Mouse (Mus musculus) midbrain, postnatal 0 days (tissue): ENCODE results near the gene Atp11a. TPM values are rescaled to one million over a fixed set of nuclear protein-coding genes. Genes with fewer than 3 reads are reported as not detected.

Source experiments
- ATAC-seq: fragments of 200-750 bp; cut with Nextera tagmentation; 2 replicates; pipeline ENCODE4 v1.8.0; 2017; ENCODE audit warnings: moderate number of reproducible peaks, mild to moderate bottlenecking, moderate TSS enrichment, moderate library complexity; ENCODE audit not compliant: low FRiP score
- DNase-seq: peaks from one replicate; pipeline ENCODE4 v3.0.0-alpha.2; 2015; ENCODE audit warnings: low spot score
- H3K27ac ChIP-seq: fragments of 300-500 bp; sonication (generic); 2 replicates; pipeline ENCODE4 v1.5.1; 2014; ENCODE audit warnings: low read depth, mild to moderate bottlenecking, low read length, mixed read lengths
- H3K27me3 ChIP-seq: fragments of 300-500 bp; sonication (generic); 2 replicates; pipeline ENCODE4 v1.6.1; 2014; ENCODE audit warnings: low read length, control low read depth, mixed read lengths; ENCODE audit not compliant: insufficient read depth
- H3K36me3 ChIP-seq: fragments of 300-500 bp; sonication (generic); 2 replicates; pipeline ENCODE4 v1.6.1; 2014; ENCODE audit warnings: low read length, control low read depth, mixed read lengths; ENCODE audit not compliant: insufficient read depth
- H3K4me1 ChIP-seq: fragments of 300-500 bp; sonication (generic); 2 replicates; pipeline ENCODE4 v1.6.1; 2014; ENCODE audit warnings: mild to moderate bottlenecking, control low read depth, antibody characterized with exemption, low read length, mixed read lengths; ENCODE audit not compliant: insufficient read depth
- H3K4me2 ChIP-seq: fragments of 300-500 bp; sonication (generic); 2 replicates; pipeline ENCODE4 v1.6.1; 2014; ENCODE audit warnings: low read depth, mild to moderate bottlenecking, low read length, mixed read lengths; ENCODE audit not compliant: poor library complexity, severe bottlenecking
- H3K4me3 ChIP-seq: fragments of 300-500 bp; sonication (generic); 2 replicates; pipeline ENCODE4 v1.5.1; 2014; ENCODE audit warnings: low read depth, mild to moderate bottlenecking, low read length, moderate library complexity
- H3K9ac ChIP-seq: fragments of 300-500 bp; sonication (generic); replicated peaks from 2 replicates; pipeline ENCODE4 v1.6.1; 2014; ENCODE audit warnings: mild to moderate bottlenecking, low read length, moderate library complexity, mixed read lengths; ENCODE audit not compliant: poor library complexity, severe bottlenecking
- H3K9me3 ChIP-seq: fragments of 300-500 bp; sonication (generic); 2 replicates; pipeline ENCODE4 v1.6.1; 2016; ENCODE audit warnings: low read length, control low read depth
- CTCF ChIP-seq: IDR thresholded peaks from 2 replicates; pipeline ENCODE4 v1.5.1; 2016; ENCODE audit warnings: antibody characterized with exemption, mild to moderate bottlenecking
- WGBS: fragments of 180-500 bp; shearing (Covaris S2); extraction: QIAGEN DNeasy Blood & Tissue Kit; methylation state at CpG from one replicate; pipeline ENCODE4 v1.1.7; 2014; 5-methylcytosine and 5-hydroxymethylcytosine counted together
- polyA plus RNA-seq: library from polyadenylated mRNA; unstranded; fragments of >200 nt; fragmentation: Nextera tagmentation; extraction: Ambion mirVana; gene quantifications from 2 replicates; pipeline ENCODE4 v1.2.1, GENCODE M21; 2015
- total RNA-seq: library from RNA; depleted of rRNA; stranded (reverse); fragments of >200 nt; gene quantifications from 2 replicates; pipeline ENCODE4 v1.2.3, GENCODE M21; 2014

The Atp11a gene
- total and polyA plus RNA-seq, 2 experiments from 2014 or later = 13.8 to 45.9 TPM

- WGBS = 69% methylated on average over 4 of the region's 4 CpGs
- DNase-seq (no peak), ATAC-seq (no peak)
- Histone ChIP-seq H3K9me3 (no peaks in the 10 kb centered on the region), H3K27me3 (no peaks in the 10 kb centered on the region), H3K4me3 (no peak overlapping the region), H3K4me1 (no peaks in the 10 kb centered on the region), H3K36me3 (0 out of 2 replicates have a peak, but pooled peaks cover 2% of the 10 kb centered on the region), H3K27ac (no peak overlapping the region), H3K9ac (no peak overlapping the region), H3K4me2 (no peak overlapping the region)
- TF ChIP-seq CTCF = no peak
These were observed 6.8 kb downstream of the Atp11a start for GRCm38 (mm10) chr8:12763565-12764108.

- no peak overlapping the region for H3K27ac ChIP-seq
- H3K4me2 ChIP-seq = no peak overlapping the region
- no peaks in the 10 kb centered on the region for H3K27me3 ChIP-seq
- H3K9me3 ChIP-seq = no peaks in the 10 kb centered on the region
- no peak for ATAC-seq
- no peaks in the 10 kb centered on the region for H3K4me1 ChIP-seq
- 87% methylated on average over 4 of the region's 4 CpGs for WGBS
- H3K9ac ChIP-seq = no peak overlapping the region
- no peak for DNase-seq
- H3K36me3 ChIP-seq = 0 out of 2 replicates have a peak, but pooled peaks cover 2% of the 10 kb centered on the region
- no peak overlapping the region for H3K4me3 ChIP-seq
- no peak for TF ChIP-seq CTCF
These were observed 8.2 kb downstream of the Atp11a start for GRCm38 (mm10) chr8:12764971-12765370.

- H3K9me3 ChIP-seq = no peaks in the 10 kb centered on the region
- no peak for TF ChIP-seq CTCF
- no peak for ATAC-seq
- no peak overlapping the region for H3K27ac ChIP-seq
- no peaks in the 10 kb centered on the region for H3K4me1 ChIP-seq
- no peak overlapping the region for H3K9ac ChIP-seq
- DNase-seq = no peak
- no peak overlapping the region for H3K4me3 ChIP-seq
- WGBS = 96% methylated on average over 3 of the region's 3 CpGs
- H3K27me3 ChIP-seq = no peaks in the 10 kb centered on the region
- H3K4me2 ChIP-seq = no peak overlapping the region
- H3K36me3 ChIP-seq = 0 out of 2 replicates have a peak, but pooled peaks cover 2% of the 10 kb centered on the region
These were observed 10.4 kb downstream of the Atp11a start for GRCm38 (mm10) chr8:12767176-12767575.

- Histone ChIP-seq H3K4me3 (no peak overlapping the region), H3K27ac (no peak overlapping the region), H3K9me3 (no peaks in the 10 kb centered on the region), H3K36me3 (0 out of 2 replicates have a peak, but pooled peaks cover 2% of the 10 kb centered on the region), H3K4me1 (no peaks in the 10 kb centered on the region), H3K9ac (no peak overlapping the region), H3K27me3 (no peaks in the 10 kb centered on the region), H3K4me2 (no peak overlapping the region)
- 87% methylated on average over 6 of the region's 6 CpGs for WGBS
- DNase-seq (no peak), ATAC-seq (no peak)
- TF ChIP-seq CTCF = no peak
These were observed 11.9 kb downstream of the Atp11a start for GRCm38 (mm10) chr8:12768747-12769146.

GRCm38 (mm10) chr8:12769296-12769695 lies 12.5 kb downstream of the Atp11a start:
- ATAC-seq = no peak
- H3K36me3 ChIP-seq = 0 out of 2 replicates have a peak, but pooled peaks cover 2% of the 10 kb centered on the region
- no peak for TF ChIP-seq CTCF

GRCm38 (mm10) chr8:12772319-12772718 lies 15.5 kb downstream of the Atp11a start:
- 94% methylated on average over 2 of the region's 2 CpGs for WGBS
- no peak overlapping the region for H3K27ac ChIP-seq
- H3K9ac ChIP-seq = no peak overlapping the region
- DNase-seq (no peak), ATAC-seq (no peak)
- no peak overlapping the region for H3K4me2 ChIP-seq
- TF ChIP-seq CTCF = no peak
- H3K9me3 ChIP-seq = no peaks in the 10 kb centered on the region
- H3K36me3 ChIP-seq = no peaks in the 10 kb centered on the region
- H3K27me3 ChIP-seq = no peaks in the 10 kb centered on the region
- H3K4me1 ChIP-seq = peaks cover 2% of the 10 kb centered on the region; the same call in 1 of the 2 replicates
- no peak overlapping the region for H3K4me3 ChIP-seq

More at GRCm38 (mm10) chr8:12769296-12769695, 12.5 kb downstream of the Atp11a start:
- no peak overlapping the region for H3K4me2 ChIP-seq
- DNase-seq = no peak
- H3K4me3 ChIP-seq = no peak overlapping the region
- no peaks in the 10 kb centered on the region for H3K9me3 ChIP-seq
- no peak overlapping the region for H3K27ac ChIP-seq
- WGBS = 89% methylated on average over 7 of the region's 7 CpGs
- H3K9ac ChIP-seq = no peak overlapping the region
- H3K27me3 ChIP-seq = no peaks in the 10 kb centered on the region
- H3K4me1 ChIP-seq = no peaks in the 10 kb centered on the region
